Mouse (Mus musculus) left cerebral cortex, postnatal 4 days (tissue): ENCODE measurements around the gene Avl9. TPM values are rescaled to one million over a fixed set of nuclear protein-coding genes. Genes with fewer than 3 reads are reported as not detected.

Source experiments
- DNase-seq: peaks from one replicate; pipeline ENCODE4 v3.0.0-alpha.2; 2022
- intact Hi-C: fragments of 180-260 bp; cut with DNase I; formaldehyde crosslinking; loops from one replicate; pipeline ENCODE4 v1.15.1; 2025
- total RNA-seq, 2 experiments: library from RNA; stranded (reverse); gene quantifications; 2 replicates each; pipeline ENCODE4 v1.2.3; 2021

Gene Avl9
- total RNA-seq, 2 experiments from 2014 or later, result 44.5 to 46.3 TPM

GRCm38 (mm10) chr6:56787668-56788067 is 73.0 kb downstream of the Avl9 start:
- DNase-seq, result no peak
- intact Hi-C loops, result no loop called here

GRCm38 (mm10) chr6:56789336-56789735 is 74.6 kb downstream of the Avl9 start:
- no peak for DNase-seq
- intact Hi-C loops, result no loop called here

GRCm38 (mm10) chr6:56794834-56795233 is 80.1 kb downstream of the Avl9 start:
- intact Hi-C loops, result no loop called here
- DNase-seq, result no peak

- intact Hi-C loops, result no loop called here
Measured at GRCm38 (mm10) chr6:56796232-56796631, 81.5 kb downstream of the Avl9 start.

GRCm38 (mm10) chr6:56796668-56797141 is 82.0 kb downstream of the Avl9 start:
- intact Hi-C loops, result no loop called here
- peak; percentile 22 for DNase-seq

More at GRCm38 (mm10) chr6:56796232-56796631, 81.5 kb downstream of the Avl9 start:
- no peak for DNase-seq

GRCm38 (mm10) chr6:56797311-56798151 is 82.8 kb downstream of the Avl9 start, which contains the start of gene Kbtbd2:
Gene Kbtbd2, minus strand, starts transcription at chr6:56797813.
- DNase-seq, result peak; percentile 95
- intact Hi-C loops, result no loop called here

- DNase-seq, result no peak
- intact Hi-C loops, result no loop called here
Measured at GRCm38 (mm10) chr6:56798152-56798465, 83.4 kb downstream of the Avl9 start.

- no peak for DNase-seq
- intact Hi-C loops, result loop anchor here (5.0 to 10.0 kb wide), 3 partner anchors 102 to 1410 kb away; partner anchors contain the start of gene Vmn1r27
Measured at GRCm38 (mm10) chr6:56805026-56805425, 90.3 kb downstream of the Avl9 start.

GRCm38 (mm10) chr6:56806195-56806594 is 91.5 kb downstream of the Avl9 start:
- intact Hi-C loops, result loop anchor here (5.0 to 10.0 kb wide), 3 partner anchors 101 to 1409 kb away; partner anchors contain the start of gene Vmn1r27
- DNase-seq, result no peak

- DNase-seq, result no peak
- intact Hi-C loops, result loop anchor here (2.0 to 10.0 kb wide), 4 partner anchors 99 to 1406 kb away; partner anchors contain the start of gene Vmn1r27
Measured at GRCm38 (mm10) chr6:56808656-56809055, 94.0 kb downstream of the Avl9 start.

Other genes with a start within 250 kb of the Avl9 start
- gene Pde1c, start 145.8 kb upstream of the Avl9 start, total RNA-seq, result 1 to 10 TPM; 7.6 to 8.4 TPM
- gene Lsm5, start 10.2 kb upstream of the Avl9 start, total RNA-seq, result 10 to 100 TPM; 32.4 to 43.2 TPM
- gene Kbtbd2, start 82.9 kb downstream of the Avl9 start, total RNA-seq, result 10 to 100 TPM; 46.5 to 51.0 TPM
- gene Fkbp9, start 117.2 kb downstream of the Avl9 start, total RNA-seq, result 10 to 100 TPM; 33.7 to 34.0 TPM
- gene Nt5c3, start 209.0 kb downstream of the Avl9 start, total RNA-seq, result 10 to 100 TPM; 75.5 to 86.2 TPM
- gene Vmn1r4, start 209.1 kb downstream of the Avl9 start, total RNA-seq, result under 1 TPM; 0.30 to 0.72 TPM